Mouse (Mus musculus) ES-E14 (cell line): ENCODE data around the gene Sptbn1.

Source experiments
- CHD2 ChIP-seq: IDR thresholded peaks from 2 replicates; pipeline ENCODE4 v1.6.1; 2014; ENCODE audit warnings: mild to moderate bottlenecking, low read depth, low read length, inconsistent platforms
- HCFC1 ChIP-seq: IDR thresholded peaks from 2 replicates; pipeline ENCODE4 v1.6.1; 2012; ENCODE audit warnings: low read length, inconsistent platforms, borderline replicate concordance; ENCODE audit not compliant: insufficient read depth
- MAFK ChIP-seq: IDR thresholded peaks from 2 replicates; pipeline ENCODE4 v1.6.1; 2014; ENCODE audit warnings: mild to moderate bottlenecking, low read depth, low read length, inconsistent platforms; ENCODE audit not compliant: insufficient read depth
- ZC3H11A ChIP-seq: IDR thresholded peaks from 2 replicates; pipeline ENCODE4 v1.6.1; 2012; ENCODE audit warnings: low read depth, mild to moderate bottlenecking, inconsistent platforms, low read length, borderline replicate concordance

DNA sequence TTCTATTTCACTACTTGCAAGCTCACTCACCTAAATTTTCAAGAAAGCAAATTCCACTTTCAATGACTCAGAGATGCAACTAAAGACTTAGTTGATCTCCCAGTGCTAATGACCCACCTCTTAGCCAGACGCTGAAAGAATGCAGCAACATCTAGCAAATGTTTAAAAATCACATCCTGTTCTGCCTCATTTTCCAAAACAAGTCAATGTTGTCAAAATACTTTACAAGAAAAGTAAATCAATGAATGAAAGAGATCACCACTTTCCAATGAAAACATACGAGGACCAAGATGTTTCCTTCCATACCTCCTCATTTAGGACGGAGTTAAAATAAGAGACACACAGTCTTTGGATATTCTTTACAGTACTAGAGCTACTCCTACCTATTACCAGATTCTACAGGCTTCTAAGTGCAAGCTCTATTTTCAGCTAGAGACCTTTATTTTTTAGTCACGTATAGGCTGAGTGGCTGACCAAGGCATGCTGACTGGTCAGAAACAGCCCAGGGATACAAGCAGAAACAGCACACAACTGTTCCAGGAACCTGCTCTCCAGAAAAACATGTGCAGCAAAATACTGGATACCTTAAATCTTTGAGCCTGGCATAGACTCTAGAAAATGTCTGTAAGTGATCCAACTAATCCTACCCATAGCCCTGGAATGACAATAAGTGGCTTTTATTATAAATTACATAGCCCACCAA, 71.5 kb downstream of the Sptbn1 start:
- TF ChIP-seq MAFK: no peak
- TF ChIP-seq ZC3H11A: no peak
- TF ChIP-seq CHD2: no peak
- no peak for TF ChIP-seq HCFC1
